Mouse (Mus musculus) Patski (cell line): Measurements from ENCODE around the gene Col7a1. TPM values are rescaled to one million over a fixed set of nuclear protein-coding genes. Genes with fewer than 3 reads are reported as not detected.

ENCODE experiments used
- ATAC-seq: fragments of 100-300 bp; one replicate; pipeline ENCODE4 v1.8.0; 2021
- CTCF ChIA-PET: fragments of 350-600 bp; sonication (Branson Sonifier 250); formaldehyde crosslinking; loops from one replicate; lab custom pipeline; 2022; ENCODE audit warnings: inconsistent platforms; lab: Charles Lee
- POLR2A ChIA-PET: fragments of 350-600 bp; sonication (Branson Sonifier 250); formaldehyde crosslinking; loops from one replicate; lab custom pipeline; 2022; ENCODE audit warnings: antibody characterized with exemption, inconsistent platforms; lab: Charles Lee
- DNase-seq: peaks from one replicate; pipeline ENCODE4 v3.0.0-alpha.2; 2011; ENCODE audit warnings: low read depth, low spot score
- H3K27me3 ChIP-seq: fragments of 371-371 bp; one replicate; pipeline ENCODE4 v1.5.1; 2021
- CTCF ChIP-seq: fragments of 100-300 bp; IDR thresholded peaks from one replicate; pipeline ENCODE4 v1.5.1; 2021
- in situ Hi-C: fragments of 300-500 bp; cut with MboI; formaldehyde crosslinking; loops from 3 replicates; pipeline ENCODE4 v1.11.1; 2018; ENCODE audit warnings: low pct_unique_long_range_greater_than_20kb, mixed read lengths
- polyA plus RNA-seq: library from polyadenylated mRNA; unstranded; gene quantifications from one replicate; pipeline ENCODE4 v1.2.3, GENCODE M21; 2021

The Col7a1 gene
- polyA plus RNA-seq, 1 experiment from 2014 or later: 9.1 TPM

DNA sequence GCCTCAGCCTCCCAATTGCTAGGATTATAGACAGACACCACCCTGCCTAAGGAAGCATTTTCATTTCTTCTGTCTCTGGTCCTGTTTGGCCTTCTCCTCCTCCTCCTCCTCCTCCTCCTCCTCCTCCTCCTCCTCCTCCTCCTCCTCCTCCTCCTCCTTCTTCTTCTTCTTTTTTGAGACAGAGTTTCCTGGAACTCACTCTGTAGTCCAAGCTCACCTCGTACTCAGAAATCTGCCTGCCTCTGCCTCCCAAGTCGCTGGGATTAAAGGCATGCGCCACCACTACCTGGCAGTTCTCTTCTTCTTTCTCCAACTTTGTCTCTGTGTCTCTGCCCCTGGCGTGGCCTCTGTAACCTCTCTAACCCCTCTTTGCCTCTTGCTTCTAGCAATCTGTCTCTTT lies 32.3 kb downstream of the Col7a1 start, which contains the start of gene Ucn2:
Ucn2 (plus strand) TSS at position 301 of the 400 bp plus-strand sequence.
- ChIA-PET CTCF (interaction anchor here (1.7 kb wide), 1 partner anchor 15 kb away, joined by 3 read pairs; no protein-coding TSS in a partner anchor), POLR2A (no interaction called here)
- DNase-seq (no peak), ATAC-seq (no peak)
- in situ Hi-C loops: no loop called here
- TF ChIP-seq CTCF: no peak
- H3K27me3 ChIP-seq: no peaks in the 10 kb centered on the region

DNA sequence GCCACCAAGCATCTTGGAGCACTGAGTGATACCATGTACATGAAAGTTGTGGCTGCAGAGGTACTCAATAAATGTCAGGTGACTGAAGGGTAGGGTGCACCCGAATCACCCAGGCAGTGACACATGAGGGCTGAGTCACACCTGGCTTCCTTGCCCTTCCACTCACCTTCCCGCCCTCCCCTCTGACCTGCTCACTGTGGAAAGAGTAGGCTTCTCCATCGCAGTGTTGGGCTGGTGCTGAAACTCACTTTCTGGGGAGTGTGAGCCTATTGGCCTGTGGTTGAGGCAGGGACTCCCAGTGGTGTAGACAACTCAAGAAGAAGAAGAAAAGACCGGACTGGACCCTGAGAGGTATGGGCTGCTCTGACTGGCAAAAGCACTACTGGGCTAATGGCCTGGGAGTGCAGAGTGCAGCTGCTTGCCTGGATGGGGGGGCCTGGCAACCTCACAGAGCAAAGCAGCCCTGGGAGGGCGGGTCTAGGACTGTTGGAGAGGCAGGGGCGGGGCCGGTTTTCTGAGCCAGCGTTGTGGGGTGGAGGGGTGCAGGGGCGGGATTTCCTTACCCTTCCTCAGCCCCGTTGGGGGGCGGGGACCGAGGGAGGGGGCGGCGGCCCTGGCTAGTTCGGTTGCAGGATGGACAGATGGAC lies 34.4 kb downstream of the Col7a1 start:
- ATAC-seq (no peak), DNase-seq (no peak)
- no peaks in the 10 kb centered on the region for H3K27me3 ChIP-seq
- ChIA-PET CTCF (no interaction called here), POLR2A (no interaction called here)
- in situ Hi-C loops: no loop called here
- no peak for TF ChIP-seq CTCF

DNA sequence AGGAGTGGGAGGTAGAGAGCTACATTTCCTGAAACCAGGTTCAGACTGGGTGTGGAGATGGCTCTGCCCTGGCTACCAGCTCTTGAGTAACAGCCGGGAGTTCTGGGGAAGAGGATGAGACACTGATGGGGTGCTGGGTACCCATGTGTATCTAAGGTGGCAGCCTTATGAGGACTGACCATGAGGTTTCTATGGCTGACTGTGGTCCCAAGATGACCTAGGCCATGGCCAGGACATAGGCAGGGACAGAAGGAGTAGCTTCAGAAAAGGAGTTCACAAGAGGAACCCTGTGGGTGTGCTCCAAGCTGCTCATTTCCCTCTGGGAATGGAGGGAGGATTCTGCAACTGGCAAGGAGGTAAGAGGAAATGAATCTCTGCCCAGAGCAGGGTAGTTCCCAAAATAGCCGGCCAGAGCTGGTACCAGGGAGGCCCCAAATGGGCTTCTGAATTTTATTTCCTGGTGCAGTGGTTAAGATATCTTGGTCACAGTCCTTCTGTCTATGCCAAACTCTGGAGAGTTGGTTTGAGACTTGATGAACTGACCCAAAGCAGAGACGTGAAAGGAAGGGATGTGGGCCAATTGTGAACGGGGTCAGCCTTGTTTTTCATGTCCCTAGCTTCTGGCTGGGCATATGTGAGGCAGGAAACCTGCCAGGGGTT lies 36.5 kb downstream of the Col7a1 start:
- POLR2A ChIA-PET: no interaction called here

DNA sequence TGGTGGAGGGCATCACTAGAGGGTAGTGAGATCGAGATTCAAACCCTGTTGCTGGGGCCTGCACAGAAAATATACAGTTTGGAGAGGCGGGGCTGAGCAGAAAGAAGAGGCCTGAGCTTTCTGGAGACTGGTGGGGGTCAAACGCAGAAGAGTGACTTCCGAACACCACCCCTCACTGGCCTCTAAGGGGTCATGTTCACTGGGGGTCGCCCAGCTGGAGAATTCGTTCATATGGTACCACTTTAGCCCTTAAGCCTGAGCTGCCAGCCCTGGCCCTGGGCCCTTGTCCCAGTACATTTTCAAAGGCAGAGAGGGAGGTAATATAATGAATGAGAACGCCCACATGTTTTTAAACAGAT lies 37.1 kb downstream of the Col7a1 start:
- no peak for DNase-seq
- in situ Hi-C loops: no loop called here
- POLR2A ChIA-PET: no interaction called here
- CTCF ChIA-PET: no interaction called here
- no peak for TF ChIP-seq CTCF
- ATAC-seq: no peak
- no peaks in the 10 kb centered on the region for H3K27me3 ChIP-seq

More for the DNA sequence above, 36.5 kb downstream of the Col7a1 start:
- CTCF ChIA-PET: no interaction called here
- no peak for ATAC-seq
- H3K27me3 ChIP-seq: no peaks in the 10 kb centered on the region
- no peak for TF ChIP-seq CTCF
- DNase-seq: no peak
- in situ Hi-C loops: no loop called here

DNA sequence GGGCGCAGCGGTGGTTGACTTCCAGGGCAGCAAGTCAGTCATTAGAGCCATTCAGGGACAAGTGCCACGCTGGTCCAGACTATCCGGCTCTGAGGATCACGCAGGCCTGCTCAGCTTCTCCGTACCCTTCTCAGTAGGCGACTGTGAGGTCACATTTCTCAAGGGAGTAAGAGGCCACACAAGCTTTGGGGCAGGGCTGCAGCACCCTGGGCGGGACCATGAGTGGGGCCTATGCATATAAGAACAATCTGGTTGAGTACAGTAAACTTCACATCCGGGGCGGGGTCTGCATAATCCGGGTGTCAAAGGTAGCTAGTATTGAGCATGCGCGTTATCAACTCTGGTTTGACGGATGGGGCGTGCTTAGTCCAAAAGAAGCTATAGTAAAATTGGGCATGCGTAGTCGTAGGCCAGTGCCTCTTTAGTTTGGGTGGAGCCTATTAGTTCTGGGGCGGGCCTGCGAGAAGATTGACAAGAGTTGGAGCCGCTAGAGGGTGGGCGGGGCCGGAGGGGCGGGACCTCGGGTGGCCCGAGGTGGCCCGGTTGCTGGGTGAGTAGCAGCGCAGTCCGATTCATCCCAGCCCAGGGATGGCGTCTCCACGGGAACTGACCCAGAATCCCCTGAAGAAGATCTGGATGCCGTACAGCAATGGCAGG lies 38.2 kb downstream of the Col7a1 start, which contains the start of gene Pfkfb4:
Pfkfb4 (plus strand) TSS at position 351 of the 657 bp plus-strand sequence.
- no peaks in the 10 kb centered on the region for H3K27me3 ChIP-seq
- ChIA-PET POLR2A (no interaction called here), CTCF (interaction anchor here (0.7 kb wide), 1 partner anchor 51 kb away, joined by 3 read pairs; no protein-coding TSS in a partner anchor)
- TF ChIP-seq CTCF: no peak
- peak; percentile 94 for ATAC-seq
- in situ Hi-C loops: no loop called here
- DNase-seq: peak; percentile 90

DNA sequence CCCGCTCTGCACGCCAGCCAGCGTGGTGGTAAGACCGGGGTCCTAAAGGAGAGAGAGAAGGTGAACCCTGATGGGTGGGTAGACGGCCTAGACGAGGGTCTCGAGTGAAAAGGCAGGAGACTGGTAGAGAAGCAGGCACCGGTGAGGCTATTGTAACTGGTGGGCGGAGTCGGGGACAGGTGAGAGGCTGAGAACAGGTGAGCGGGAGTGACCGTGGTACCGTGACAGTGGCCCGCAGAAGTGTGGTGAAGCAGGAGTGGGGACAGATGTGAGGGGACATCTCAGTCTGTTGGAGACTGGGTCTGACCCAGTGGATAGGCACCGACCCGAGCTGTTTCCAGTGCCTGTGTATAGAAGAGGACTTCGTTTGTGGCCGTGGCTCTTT lies 38.7 kb downstream of the Col7a1 start:
- no peak for ATAC-seq
- DNase-seq: no peak
- ChIA-PET POLR2A (no interaction called here), CTCF (interaction anchor here (0.6 kb wide), 1 partner anchor 76 kb away, joined by 3 read pairs; no protein-coding TSS in a partner anchor)
- in situ Hi-C loops: no loop called here
- no peak for TF ChIP-seq CTCF
- no peaks in the 10 kb centered on the region for H3K27me3 ChIP-seq

DNA sequence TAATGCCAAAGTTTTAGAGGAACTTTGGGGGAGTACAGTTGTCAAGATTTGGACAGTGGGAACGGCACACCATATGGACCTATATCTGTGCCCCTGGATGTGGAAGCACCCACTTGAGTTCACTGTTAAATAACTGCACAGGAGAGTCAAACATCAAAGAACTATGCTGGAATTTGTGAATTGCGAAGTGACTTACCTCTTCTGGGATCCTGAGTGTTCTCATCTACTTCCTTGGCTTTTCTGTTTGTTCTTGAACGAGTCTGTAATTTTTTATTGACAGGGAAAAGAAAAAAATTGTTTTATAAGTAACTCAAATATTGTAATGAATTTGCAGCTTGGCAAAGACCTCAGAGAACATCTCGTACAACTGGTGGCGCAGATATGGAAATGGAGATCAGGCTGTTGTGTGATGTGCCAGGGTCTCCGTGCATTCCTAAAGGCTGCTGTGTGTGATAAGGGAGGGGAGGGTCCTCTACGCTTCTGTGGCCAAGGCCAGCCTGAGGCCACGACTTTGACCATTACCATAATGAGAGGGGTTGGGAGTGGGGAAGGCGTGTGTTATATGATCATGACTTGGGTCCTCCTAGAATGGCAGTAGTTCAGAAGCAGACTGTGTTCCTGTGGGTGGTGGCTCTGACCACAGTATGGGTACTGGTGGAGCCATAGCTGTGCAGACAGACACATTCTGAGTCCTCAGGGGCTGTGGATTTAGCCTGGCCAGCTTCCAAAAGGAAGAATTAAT lies 39.4 kb downstream of the Col7a1 start:
- ATAC-seq (no peak), DNase-seq (no peak)
- H3K27me3 ChIP-seq: no peaks in the 10 kb centered on the region
- CTCF ChIA-PET: interaction anchor here (0.6 kb wide), 1 partner anchor 75 kb away, joined by 3 read pairs; no protein-coding TSS in a partner anchor
- POLR2A ChIA-PET: no interaction called here
- no peak for TF ChIP-seq CTCF
- in situ Hi-C loops: no loop called here

DNA sequence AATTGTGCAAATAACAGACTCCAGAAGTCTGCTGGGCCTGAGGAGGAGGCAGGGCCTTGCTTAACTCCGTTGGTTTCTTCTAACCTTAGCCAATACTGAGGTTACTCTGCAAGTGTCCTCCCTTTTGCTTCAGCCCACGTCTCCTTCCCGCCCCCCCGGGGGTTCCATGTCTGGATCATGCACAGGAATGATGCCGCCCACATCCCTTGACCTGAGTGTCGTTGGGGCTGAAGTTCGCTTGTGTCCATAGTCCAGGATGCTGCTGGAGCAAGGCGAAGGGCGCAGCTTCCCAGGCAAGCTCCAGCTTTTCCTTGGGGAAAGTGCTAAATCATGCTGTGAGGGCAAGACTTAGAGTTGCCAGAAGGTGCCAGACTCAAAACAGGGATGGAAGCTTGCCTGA lies 43.0 kb downstream of the Col7a1 start:
- CTCF ChIA-PET: no interaction called here
- TF ChIP-seq CTCF: no peak
- POLR2A ChIA-PET: no interaction called here
- no peak for DNase-seq
- H3K27me3 ChIP-seq: no peaks in the 10 kb centered on the region
- ATAC-seq: no peak
- in situ Hi-C loops: no loop called here

DNA sequence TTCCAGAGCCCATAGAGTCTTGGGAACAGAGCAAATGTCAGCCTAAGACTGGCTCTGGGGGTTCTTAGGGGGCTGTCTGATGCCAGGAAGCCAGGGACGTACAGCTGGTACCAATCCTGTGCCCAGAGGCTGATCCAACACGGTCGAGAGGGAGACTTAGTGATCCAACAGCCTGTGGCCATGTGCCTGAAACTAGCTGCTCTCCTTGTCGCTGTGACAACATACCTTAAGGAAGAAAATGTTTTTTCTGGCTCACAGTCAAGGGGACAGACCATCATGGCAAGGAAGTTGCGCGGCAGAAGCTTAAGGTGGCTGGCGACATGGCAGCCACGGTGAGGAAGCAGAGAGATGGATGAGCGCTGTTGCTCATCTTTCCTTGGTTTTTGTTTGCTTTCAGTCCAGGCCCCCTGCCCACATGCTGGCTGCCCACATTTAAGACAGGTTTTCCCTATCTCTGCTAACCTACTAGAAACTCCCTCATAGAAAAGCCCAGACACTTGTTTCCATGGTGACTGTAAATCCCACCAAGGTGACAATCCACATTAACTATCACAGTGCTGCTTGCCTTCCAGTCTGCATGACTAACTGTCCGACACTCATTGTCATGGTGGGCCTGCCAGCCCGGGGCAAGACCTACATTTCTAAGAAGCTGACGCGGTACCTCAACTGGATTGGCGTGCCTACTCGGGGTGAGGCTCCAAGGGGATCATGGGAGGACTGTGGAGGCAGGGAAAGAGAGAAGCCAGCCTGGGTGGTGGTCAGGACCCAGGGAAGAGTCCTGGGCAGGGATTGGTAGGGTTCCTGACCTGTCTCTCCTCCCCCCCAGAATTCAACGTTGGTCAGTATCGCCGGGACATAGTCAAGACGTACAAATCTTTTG lies 45.1 kb downstream of the Col7a1 start:
- ChIA-PET POLR2A (no interaction called here), CTCF (no interaction called here)
- in situ Hi-C loops: no loop called here
- H3K27me3 ChIP-seq: no peaks in the 10 kb centered on the region
- DNase-seq (no peak), ATAC-seq (no peak)
- TF ChIP-seq CTCF: no peak

DNA sequence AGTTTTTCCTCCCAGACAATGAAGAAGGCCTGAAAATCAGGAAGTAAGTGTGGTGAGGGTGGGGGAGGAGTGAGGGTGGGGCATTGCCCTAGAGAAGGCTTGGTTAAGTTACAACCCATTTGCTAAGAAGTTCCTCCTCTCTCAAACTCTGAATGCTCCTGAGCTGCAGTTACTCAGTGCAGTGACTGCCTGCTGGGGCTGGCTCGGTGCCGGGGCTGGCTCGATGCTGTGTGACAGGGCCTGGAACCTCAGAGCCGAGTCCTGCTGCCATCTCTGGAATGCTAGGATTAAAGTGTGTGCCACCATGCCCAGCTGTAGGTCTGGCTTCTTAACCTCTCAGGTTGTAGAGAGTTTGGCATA lies 45.8 kb downstream of the Col7a1 start:
- H3K27me3 ChIP-seq: no peaks in the 10 kb centered on the region
- TF ChIP-seq CTCF: no peak
- ChIA-PET CTCF (no interaction called here), POLR2A (no interaction called here)
- ATAC-seq (no peak), DNase-seq (no peak)
- in situ Hi-C loops: no loop called here
